Mouse (Mus musculus): ENCODE data around the gene Erh. TPM values are rescaled to one million over a fixed set of nuclear protein-coding genes. Genes with fewer than 3 reads are reported as not detected.
A peak's percentile ranks its signal among the peaks of the same experiment; 100 is the strongest.

Gene Erh
- 152 and 172 TPM in 2 replicates for polyA plus RNA-seq (2014; fragmentation: Nextera tagmentation; extraction: Ambion mirVana)

GRCm38 (mm10) chr12:80643693-80644505, at the start of gene Erh, which contains the start of gene Slc39a9:
Gene Erh, minus strand, starts transcription at chr12:80644341.
Gene Slc39a9, plus strand, starts transcription at chr12:80643883.
- peak; percentile 91 for ATAC-seq (ENCODE audit: insufficient number of reproducible peaks, insufficient read depth, low FRiP score, low read depth)
- H3K27me3 ChIP-seq (ENCODE audit: control insufficient read depth, insufficient read depth, low read length) = no peaks in the 10 kb centered on the region
- no peaks in the 10 kb centered on the region for H3K9me3 ChIP-seq (ENCODE audit: control insufficient read depth, low read length)
- peak within 1 kb of the TSS; percentile 85 to 91 for H3K27ac ChIP-seq (replicated peaks in 1 of 2; ENCODE audit: control insufficient read depth in 1 of 2, insufficient read depth in 1 of 2, low read depth in 2 of 2, low read length in 2 of 2)
- H3K9ac ChIP-seq (ENCODE audit: low read length) = peak within 1 kb of the TSS; percentile 95
- WGBS = under 1% methylated on average over 50 of the region's 50 CpGs
- peaks cover 40% of the 10 kb centered on the region for H3K36me3 ChIP-seq (ENCODE audit: control insufficient read depth, insufficient read depth, low read length)
- H3K4me3 ChIP-seq (ENCODE audit: control insufficient read depth in 1 of 2, insufficient read depth in 1 of 2, low read depth in 1 of 2, low read length in 2 of 2) = peak within 1 kb of the TSS; percentile 95 to 100
- peaks cover 6 to 31% of the 10 kb centered on the region in 2 experiments for H3K4me1 ChIP-seq (ENCODE audit: control insufficient read depth in 2 of 2, insufficient read depth in 2 of 2, low read length in 2 of 2)
- peak within 1 kb of the TSS; percentile 93 for H3K4me2 ChIP-seq (ENCODE audit: low read length)

- H3K9ac ChIP-seq (ENCODE audit: low read length) = no peak overlapping the region
- H3K9me3 ChIP-seq (ENCODE audit: control insufficient read depth, low read length) = no peaks in the 10 kb centered on the region
- no peaks in the 10 kb centered on the region for H3K36me3 ChIP-seq (ENCODE audit: control insufficient read depth, insufficient read depth, low read length)
- H3K4me3 ChIP-seq (ENCODE audit: control insufficient read depth in 1 of 2, insufficient read depth in 1 of 2, low read depth in 1 of 2, low read length in 2 of 2) = no peak overlapping the region
- peaks cover 10 to 23% of the 10 kb centered on the region in 2 experiments; a peak in 3 of 4 replicates for H3K4me1 ChIP-seq (ENCODE audit: control insufficient read depth in 2 of 2, insufficient read depth in 2 of 2, low read length in 2 of 2)
- peaks cover 35% of the 10 kb centered on the region for H3K27me3 ChIP-seq (ENCODE audit: control insufficient read depth, insufficient read depth, low read length)
- no peak overlapping the region for H3K27ac ChIP-seq (replicated peaks in 1 of 2; ENCODE audit: control insufficient read depth in 1 of 2, insufficient read depth in 1 of 2, low read depth in 2 of 2, low read length in 2 of 2)
- peak overlapping the region; percentile 73; the same call in 1 of the 2 replicates for H3K4me2 ChIP-seq (ENCODE audit: low read length)
- no peak for ATAC-seq (ENCODE audit: insufficient number of reproducible peaks, insufficient read depth, low FRiP score, low read depth)
- WGBS = 49% methylated on average over 2 of the region's 2 CpGs
Measured at GRCm38 (mm10) chr12:80693700-80694099, 49.6 kb upstream of the Erh start.

GRCm38 (mm10) chr12:80692269-80692972, 48.3 kb upstream of the Erh start, which contains the start of gene Plekhd1:
Gene Plekhd1, plus strand, starts transcription at chr12:80692591.
- H3K27me3 ChIP-seq (ENCODE audit: control insufficient read depth, insufficient read depth, low read length) = peaks cover 35% of the 10 kb centered on the region
- peak within 1 kb of the TSS; percentile 73 for H3K4me2 ChIP-seq (ENCODE audit: low read length)
- no peaks in the 10 kb centered on the region for H3K36me3 ChIP-seq (ENCODE audit: control insufficient read depth, insufficient read depth, low read length)
- no peak within 1 kb of the TSS for H3K27ac ChIP-seq (replicated peaks in 1 of 2; ENCODE audit: control insufficient read depth in 1 of 2, insufficient read depth in 1 of 2, low read depth in 2 of 2, low read length in 2 of 2)
- peaks cover 15 to 25% of the 10 kb centered on the region in 2 experiments; a peak in 3 of 4 replicates for H3K4me1 ChIP-seq (ENCODE audit: control insufficient read depth in 2 of 2, insufficient read depth in 2 of 2, low read length in 2 of 2)
- peak within 1 kb of the TSS; percentile 34 to 46 for H3K4me3 ChIP-seq (ENCODE audit: control insufficient read depth in 1 of 2, insufficient read depth in 1 of 2, low read depth in 1 of 2, low read length in 2 of 2)
- 0 out of 2 replicates have a peak, but pooled peaks have one; percentile 34 for ATAC-seq (ENCODE audit: insufficient number of reproducible peaks, insufficient read depth, low FRiP score, low read depth)
- peak within 1 kb of the TSS; percentile 45 for H3K9ac ChIP-seq (ENCODE audit: low read length)
- 1% methylated on average over 48 of the region's 52 CpGs for WGBS
- no peaks in the 10 kb centered on the region for H3K9me3 ChIP-seq (ENCODE audit: control insufficient read depth, low read length)

GRCm38 (mm10) chr12:80691671-80692091, 47.5 kb upstream of the Erh start:
- Histone ChIP-seq H3K27ac (replicated peaks in 1 of 2; ENCODE audit: control insufficient read depth in 1 of 2, insufficient read depth in 1 of 2, low read depth in 2 of 2, low read length in 2 of 2) (no peak overlapping the region), H3K27me3 (ENCODE audit: control insufficient read depth, insufficient read depth, low read length) (peaks cover 35% of the 10 kb centered on the region)

DNA sequence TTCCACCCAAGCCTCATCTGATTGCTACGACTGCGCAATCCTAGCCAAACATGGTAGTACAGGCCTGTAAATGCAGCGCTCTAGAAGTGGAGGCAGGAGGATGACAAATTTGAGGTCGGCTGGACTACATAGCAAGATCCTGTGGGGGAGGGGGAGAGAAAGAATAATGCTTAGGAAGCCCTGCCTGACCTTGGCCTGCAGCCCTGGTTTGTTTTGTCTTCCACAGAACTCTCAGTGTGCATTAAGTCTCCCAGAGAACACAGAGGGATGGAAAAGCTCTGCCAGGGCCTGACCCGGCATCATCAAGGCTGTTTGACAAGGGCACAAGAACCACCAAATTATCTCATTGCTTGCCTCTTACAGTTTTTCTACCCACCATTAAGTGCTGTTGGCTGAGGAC, 45.6 kb upstream of the Erh start:
- H3K9ac ChIP-seq (ENCODE audit: low read length) = no peak overlapping the region
- no peaks in the 10 kb centered on the region for H3K9me3 ChIP-seq (ENCODE audit: control insufficient read depth, low read length)
- no peak overlapping the region for H3K27ac ChIP-seq (replicated peaks in 1 of 2; ENCODE audit: control insufficient read depth in 1 of 2, insufficient read depth in 1 of 2, low read depth in 2 of 2, low read length in 2 of 2)
- no peaks in the 10 kb centered on the region for H3K36me3 ChIP-seq (ENCODE audit: control insufficient read depth, insufficient read depth, low read length)
- H3K4me2 ChIP-seq (ENCODE audit: low read length) = no peak overlapping the region
- no peak for ATAC-seq (ENCODE audit: insufficient number of reproducible peaks, insufficient read depth, low FRiP score, low read depth)
- WGBS = 70% methylated on average over 5 of the region's 5 CpGs
- H3K4me1 ChIP-seq (ENCODE audit: control insufficient read depth in 2 of 2, insufficient read depth in 2 of 2, low read length in 2 of 2) = peaks cover 15 to 29% of the 10 kb centered on the region in 2 experiments; a peak in 3 of 4 replicates
- H3K27me3 ChIP-seq (ENCODE audit: control insufficient read depth, insufficient read depth, low read length) = peaks cover 35% of the 10 kb centered on the region
- H3K4me3 ChIP-seq (ENCODE audit: control insufficient read depth in 1 of 2, insufficient read depth in 1 of 2, low read depth in 1 of 2, low read length in 2 of 2) = no peak overlapping the region

More at GRCm38 (mm10) chr12:80691671-80692091, 47.5 kb upstream of the Erh start:
- H3K9me3 ChIP-seq (ENCODE audit: control insufficient read depth, low read length) = no peaks in the 10 kb centered on the region
- no peak for ATAC-seq (ENCODE audit: insufficient number of reproducible peaks, insufficient read depth, low FRiP score, low read depth)
- H3K4me2 ChIP-seq (ENCODE audit: low read length) = peak overlapping the region; percentile 73; the same call in 1 of the 2 replicates
- 23% methylated on average over 12 of the region's 12 CpGs for WGBS
- H3K36me3 ChIP-seq (ENCODE audit: control insufficient read depth, insufficient read depth, low read length) = no peaks in the 10 kb centered on the region
- peak overlapping the region in 1 of 2 experiments; percentile 46; a peak in 1 of 4 replicates for H3K4me3 ChIP-seq (ENCODE audit: control insufficient read depth in 1 of 2, insufficient read depth in 1 of 2, low read depth in 1 of 2, low read length in 2 of 2)
- no peak overlapping the region for H3K9ac ChIP-seq (ENCODE audit: low read length)
- peaks cover 16 to 29% of the 10 kb centered on the region in 2 experiments; a peak in 3 of 4 replicates for H3K4me1 ChIP-seq (ENCODE audit: control insufficient read depth in 2 of 2, insufficient read depth in 2 of 2, low read length in 2 of 2)

DNA sequence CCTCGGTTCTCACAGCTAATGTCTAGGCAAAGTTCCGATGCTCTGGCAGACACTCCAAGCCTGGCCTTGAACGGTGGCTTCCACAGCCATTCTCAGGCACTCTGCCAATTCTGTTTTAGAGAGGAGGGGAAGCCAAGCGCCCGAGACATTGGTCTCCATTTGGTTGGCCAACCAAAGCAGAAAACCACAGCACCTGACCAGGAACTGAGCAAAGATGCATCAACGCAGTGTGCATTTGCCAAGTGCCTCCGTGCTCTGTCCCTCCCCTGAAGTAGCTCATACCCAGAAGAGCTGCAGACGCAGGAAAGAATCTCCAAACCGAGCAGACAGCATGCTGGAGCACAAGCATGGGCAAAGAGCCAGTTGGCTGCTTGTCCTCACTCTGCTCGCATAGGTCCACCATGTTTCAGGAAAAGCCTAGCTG, 43.7 kb upstream of the Erh start:
- 0 out of 2 replicates have a peak, but pooled peaks have one; percentile 62 for ATAC-seq (ENCODE audit: insufficient number of reproducible peaks, insufficient read depth, low FRiP score, low read depth)
- H3K27me3 ChIP-seq (ENCODE audit: control insufficient read depth, insufficient read depth, low read length) = peaks cover 24% of the 10 kb centered on the region
- H3K4me1 ChIP-seq (ENCODE audit: control insufficient read depth in 2 of 2, insufficient read depth in 2 of 2, low read length in 2 of 2) = peaks cover 8 to 17% of the 10 kb centered on the region in 2 experiments; a peak in 3 of 4 replicates
- no peak overlapping the region for H3K4me3 ChIP-seq (ENCODE audit: control insufficient read depth in 1 of 2, insufficient read depth in 1 of 2, low read depth in 1 of 2, low read length in 2 of 2)
- no peak overlapping the region for H3K27ac ChIP-seq (replicated peaks in 1 of 2; ENCODE audit: control insufficient read depth in 1 of 2, insufficient read depth in 1 of 2, low read depth in 2 of 2, low read length in 2 of 2)
- peak overlapping the region; percentile 14; the same call in 1 of the 2 replicates for H3K4me2 ChIP-seq (ENCODE audit: low read length)
- no peaks in the 10 kb centered on the region for H3K36me3 ChIP-seq (ENCODE audit: control insufficient read depth, insufficient read depth, low read length)
- WGBS = 34% methylated on average over 10 of the region's 10 CpGs
- no peak overlapping the region for H3K9ac ChIP-seq (ENCODE audit: low read length)
- no peaks in the 10 kb centered on the region for H3K9me3 ChIP-seq (ENCODE audit: control insufficient read depth, low read length)

DNA sequence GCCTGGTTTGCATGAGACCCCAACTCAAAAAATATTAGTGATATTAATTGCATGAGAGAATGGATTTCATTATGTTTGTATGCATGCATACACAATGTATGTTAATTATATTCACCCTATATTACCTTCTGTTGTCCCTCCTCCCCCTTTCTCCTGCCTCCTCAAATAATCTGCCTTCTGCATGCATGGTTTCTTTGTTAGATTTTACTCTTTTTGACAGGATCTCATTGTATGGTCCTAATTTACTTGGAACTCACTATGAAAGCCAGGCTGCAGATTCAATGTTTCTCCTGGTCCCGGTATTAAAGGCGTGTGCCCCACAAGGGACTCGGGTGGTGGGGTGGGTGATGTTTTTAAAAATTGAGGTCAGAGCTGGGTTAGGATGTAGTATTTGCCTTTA, 40.2 kb upstream of the Erh start:
- no peak for ATAC-seq (ENCODE audit: insufficient number of reproducible peaks, insufficient read depth, low FRiP score, low read depth)
- H3K4me1 ChIP-seq (ENCODE audit: control insufficient read depth in 2 of 2, insufficient read depth in 2 of 2, low read length in 2 of 2) = peaks cover 6% of the 10 kb centered on the region in 2 experiments; a peak in 1 of 4 replicates
- no peak overlapping the region for H3K9ac ChIP-seq (ENCODE audit: low read length)
- no peaks in the 10 kb centered on the region for H3K9me3 ChIP-seq (ENCODE audit: control insufficient read depth, low read length)
- no peak overlapping the region for H3K4me2 ChIP-seq (ENCODE audit: low read length)
- peaks cover 8% of the 10 kb centered on the region; the same call in 1 of the 2 replicates for H3K36me3 ChIP-seq (ENCODE audit: control insufficient read depth, insufficient read depth, low read length)
- WGBS = 90% methylated on average over 3 of the region's 3 CpGs
- no peaks in the 10 kb centered on the region for H3K27me3 ChIP-seq (ENCODE audit: control insufficient read depth, insufficient read depth, low read length)
- H3K27ac ChIP-seq (replicated peaks in 1 of 2; ENCODE audit: control insufficient read depth in 1 of 2, insufficient read depth in 1 of 2, low read depth in 2 of 2, low read length in 2 of 2) = no peak overlapping the region
- no peak overlapping the region for H3K4me3 ChIP-seq (ENCODE audit: control insufficient read depth in 1 of 2, insufficient read depth in 1 of 2, low read depth in 1 of 2, low read length in 2 of 2)
